Mouse (Mus musculus) fat pad, adult 2 months (tissue): Measurements from ENCODE around the gene Haus4.
A peak's percentile ranks its signal among the peaks of the same experiment; 100 is the strongest.

Experiments
- DNase-seq: peaks from one replicate; pipeline ENCODE4 v3.0.0-alpha.2; 2011; ENCODE audit warnings: low read depth, low spot score; ENCODE audit errors: extremely low read depth

Haus4 gene

GRCm38 (mm10) chr14:54553975-54554769, at the start of gene Haus4:
Haus4 (minus strand) TSS chr14:54554616.
- DNase-seq = peak; percentile 14

GRCm38 (mm10) chr14:54603686-54604085, 49.3 kb upstream of the Haus4 start:
- no peak for DNase-seq

GRCm38 (mm10) chr14:54603038-54603654, 48.7 kb upstream of the Haus4 start:
- DNase-seq = peak; percentile 66

- no peak for DNase-seq
Measured at GRCm38 (mm10) chr14:54602613-54603012, 48.2 kb upstream of the Haus4 start.

GRCm38 (mm10) chr14:54601601-54602000, 47.2 kb upstream of the Haus4 start:
- no peak for DNase-seq

GRCm38 (mm10) chr14:54597084-54597483, 42.7 kb upstream of the Haus4 start:
- DNase-seq = no peak

GRCm38 (mm10) chr14:54594631-54595414, 40.4 kb upstream of the Haus4 start:
- no peak for DNase-seq

- no peak for DNase-seq
Measured at GRCm38 (mm10) chr14:54594055-54594454, 39.6 kb upstream of the Haus4 start.

- DNase-seq = no peak
Measured at GRCm38 (mm10) chr14:54592319-54592934, 38.0 kb upstream of the Haus4 start.

GRCm38 (mm10) chr14:54591056-54591455, 36.6 kb upstream of the Haus4 start:
- no peak for DNase-seq

- DNase-seq = no peak
Measured at GRCm38 (mm10) chr14:54583681-54584338, 29.4 kb upstream of the Haus4 start.

GRCm38 (mm10) chr14:54582536-54582935, 28.1 kb upstream of the Haus4 start:
- DNase-seq = no peak

- no peak for DNase-seq
Measured at GRCm38 (mm10) chr14:54579638-54580037, 25.2 kb upstream of the Haus4 start.

GRCm38 (mm10) chr14:54578063-54578462, 23.6 kb upstream of the Haus4 start:
- DNase-seq = no peak

GRCm38 (mm10) chr14:54577089-54577982, 22.9 kb upstream of the Haus4 start, which contains the start of gene Ajuba:
Ajuba (minus strand) TSS chr14:54577558.
- peak; percentile 25 for DNase-seq

GRCm38 (mm10) chr14:54576241-54577088, 22.0 kb upstream of the Haus4 start:
- DNase-seq = no peak

- no peak for DNase-seq
Measured at GRCm38 (mm10) chr14:54575631-54576030, 21.2 kb upstream of the Haus4 start.

GRCm38 (mm10) chr14:54575031-54575430, 20.6 kb upstream of the Haus4 start:
- no peak for DNase-seq

- peak; percentile 51 for DNase-seq
Measured at GRCm38 (mm10) chr14:54574253-54574652, 19.8 kb upstream of the Haus4 start.
